Mouse (Mus musculus) hindbrain, postnatal 0 days (tissue): ENCODE data around the gene Gm42421. TPM values are rescaled to one million over a fixed set of nuclear protein-coding genes. Genes with fewer than 3 reads are reported as not detected.

Source experiments
- ATAC-seq: fragments of 200-750 bp; cut with Nextera tagmentation; 2 replicates; pipeline ENCODE4 v1.8.0; 2017; ENCODE audit warnings: mild to moderate bottlenecking, moderate TSS enrichment, moderate library complexity
- DNase-seq: peaks from one replicate; pipeline ENCODE4 v3.0.0-alpha.2; 2015; ENCODE audit warnings: low spot score
- H3K27ac ChIP-seq: fragments of 300-500 bp; sonication (generic); 2 replicates; pipeline ENCODE4 v1.5.1; 2014; ENCODE audit warnings: mild to moderate bottlenecking
- H3K27me3 ChIP-seq: fragments of 300-500 bp; sonication (generic); 2 replicates; pipeline ENCODE4 v1.6.1; 2014; ENCODE audit warnings: low read length, mixed read lengths; ENCODE audit not compliant: insufficient read depth
- H3K36me3 ChIP-seq: fragments of 300-500 bp; sonication (generic); 2 replicates; pipeline ENCODE4 v1.6.1; 2014; ENCODE audit warnings: low read length, mixed read lengths; ENCODE audit not compliant: insufficient read depth
- H3K4me1 ChIP-seq: fragments of 300-500 bp; sonication (generic); 2 replicates; pipeline ENCODE4 v1.6.1; 2014; ENCODE audit warnings: antibody characterized with exemption, low read length, mixed read lengths; ENCODE audit not compliant: insufficient read depth
- H3K4me2 ChIP-seq: fragments of 300-500 bp; sonication (generic); 2 replicates; pipeline ENCODE4 v1.6.1; 2014; ENCODE audit warnings: low read depth, mild to moderate bottlenecking, low read length, moderate library complexity, mixed read lengths
- H3K4me3 ChIP-seq: fragments of 300-500 bp; sonication (generic); 2 replicates; pipeline ENCODE4 v1.5.1; 2014; ENCODE audit warnings: low read length
- H3K9ac ChIP-seq: fragments of 300-500 bp; sonication (generic); replicated peaks from 2 replicates; pipeline ENCODE4 v1.6.1; 2014; ENCODE audit warnings: mild to moderate bottlenecking, low read length, moderate library complexity, mixed read lengths
- H3K9me3 ChIP-seq: fragments of 300-500 bp; sonication (generic); 2 replicates; pipeline ENCODE4 v1.6.1; 2016; ENCODE audit warnings: low read length, mixed read lengths
- CTCF ChIP-seq: IDR thresholded peaks from 2 replicates; pipeline ENCODE4 v1.5.1; 2016; ENCODE audit warnings: antibody characterized with exemption, control low read depth, low read depth
- WGBS: fragments of 180-500 bp; shearing (Covaris S2); extraction: QIAGEN DNeasy Blood & Tissue Kit; methylation state at CpG from one replicate; pipeline ENCODE4 v1.1.7; 2014; 5-methylcytosine and 5-hydroxymethylcytosine counted together
- polyA plus RNA-seq: library from polyadenylated mRNA; unstranded; fragments of >200 nt; fragmentation: Nextera tagmentation; extraction: Ambion mirVana; gene quantifications from 2 replicates; pipeline ENCODE4 v1.2.1, GENCODE M21; 2015
- total RNA-seq: library from RNA; depleted of rRNA; stranded (reverse); fragments of >200 nt; gene quantifications from 2 replicates; pipeline ENCODE4 v1.2.3, GENCODE M21; 2014

The Gm42421 gene
- total and polyA plus RNA-seq, 2 experiments from 2014 or later = 0.99 to 1.5 TPM

DNA sequence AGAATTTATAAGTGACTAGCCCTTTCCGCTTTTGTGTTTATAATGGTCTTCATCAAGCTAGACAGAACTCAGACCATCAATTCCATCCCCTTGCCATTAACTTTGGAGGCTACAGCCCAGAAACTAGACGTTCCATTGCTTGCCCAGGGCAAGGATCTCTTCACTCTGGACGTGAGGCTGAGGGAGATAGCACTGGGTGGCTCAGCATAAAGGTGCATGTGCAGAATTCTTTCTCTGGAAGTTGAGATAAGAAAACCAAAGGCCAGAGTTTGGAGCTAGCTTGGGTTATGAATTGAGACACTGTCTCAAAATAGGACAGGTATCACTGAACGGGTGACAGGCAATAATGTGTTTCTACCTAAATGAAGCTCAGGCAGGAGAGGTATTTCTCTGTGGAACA is 24.2 kb upstream of the Gm42421 start:
- WGBS = 93% methylated on average over 4 of the region's 4 CpGs
- no peaks in the 10 kb centered on the region for H3K9me3 ChIP-seq
- H3K9ac ChIP-seq = no peak overlapping the region
- H3K4me2 ChIP-seq = no peak overlapping the region
- H3K4me3 ChIP-seq = no peak overlapping the region
- no peak for TF ChIP-seq CTCF
- no peak overlapping the region for H3K27ac ChIP-seq
- no peaks in the 10 kb centered on the region for H3K27me3 ChIP-seq
- peaks cover 57% of the 10 kb centered on the region for H3K36me3 ChIP-seq
- H3K4me1 ChIP-seq = no peaks in the 10 kb centered on the region; the same call in 1 of the 2 replicates
- DNase-seq (no peak), ATAC-seq (no peak)

DNA sequence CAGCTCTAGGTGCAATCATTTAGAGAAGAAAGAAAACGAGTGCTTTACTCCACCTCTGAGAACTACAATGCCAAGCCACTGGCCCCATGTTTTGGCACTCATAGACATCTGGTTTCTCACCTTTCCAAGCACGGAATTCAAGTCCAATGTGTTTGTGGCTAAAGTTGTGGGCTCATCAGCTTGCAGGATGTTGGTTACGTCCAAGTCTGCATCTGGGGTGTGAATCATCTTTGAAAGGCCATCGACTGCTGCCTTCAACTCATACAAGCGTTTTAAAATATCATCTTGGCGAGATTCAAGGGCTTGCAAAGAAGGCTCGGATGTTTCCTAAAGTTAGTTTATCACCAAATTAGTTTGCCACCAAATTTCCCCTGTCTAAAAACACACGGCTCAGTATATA is 21.5 kb upstream of the Gm42421 start:
- no peaks in the 10 kb centered on the region for H3K9me3 ChIP-seq
- H3K36me3 ChIP-seq = peaks cover 39% of the 10 kb centered on the region
- peaks cover 7% of the 10 kb centered on the region; the same call in 1 of the 2 replicates for H3K4me1 ChIP-seq
- H3K4me3 ChIP-seq = no peak overlapping the region
- no peaks in the 10 kb centered on the region for H3K27me3 ChIP-seq
- no peak overlapping the region for H3K4me2 ChIP-seq
- DNase-seq (no peak), ATAC-seq (no peak)
- no peak overlapping the region for H3K9ac ChIP-seq
- TF ChIP-seq CTCF = no peak
- 91% methylated on average over 8 of the region's 8 CpGs for WGBS
- H3K27ac ChIP-seq = no peak overlapping the region

DNA sequence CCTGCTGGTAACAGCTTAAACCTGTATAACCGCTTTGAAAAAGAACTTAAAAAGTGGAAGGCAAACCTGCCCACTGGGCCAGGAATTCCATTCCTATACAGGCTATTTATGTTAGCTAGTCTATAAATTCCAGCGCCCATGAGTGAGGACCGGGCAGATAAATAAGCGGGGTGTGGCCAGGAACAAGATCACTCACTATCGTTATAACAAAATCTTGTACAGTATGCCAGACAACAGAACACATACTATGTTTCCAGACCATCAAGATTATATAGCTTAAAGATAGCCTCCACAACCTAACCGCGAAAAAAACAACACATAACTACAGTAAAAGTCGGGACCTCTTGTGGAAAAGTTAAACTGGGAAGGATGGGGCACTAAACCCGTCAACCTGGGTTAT is 19.0 kb upstream of the Gm42421 start:
- TF ChIP-seq CTCF = no peak

DNA sequence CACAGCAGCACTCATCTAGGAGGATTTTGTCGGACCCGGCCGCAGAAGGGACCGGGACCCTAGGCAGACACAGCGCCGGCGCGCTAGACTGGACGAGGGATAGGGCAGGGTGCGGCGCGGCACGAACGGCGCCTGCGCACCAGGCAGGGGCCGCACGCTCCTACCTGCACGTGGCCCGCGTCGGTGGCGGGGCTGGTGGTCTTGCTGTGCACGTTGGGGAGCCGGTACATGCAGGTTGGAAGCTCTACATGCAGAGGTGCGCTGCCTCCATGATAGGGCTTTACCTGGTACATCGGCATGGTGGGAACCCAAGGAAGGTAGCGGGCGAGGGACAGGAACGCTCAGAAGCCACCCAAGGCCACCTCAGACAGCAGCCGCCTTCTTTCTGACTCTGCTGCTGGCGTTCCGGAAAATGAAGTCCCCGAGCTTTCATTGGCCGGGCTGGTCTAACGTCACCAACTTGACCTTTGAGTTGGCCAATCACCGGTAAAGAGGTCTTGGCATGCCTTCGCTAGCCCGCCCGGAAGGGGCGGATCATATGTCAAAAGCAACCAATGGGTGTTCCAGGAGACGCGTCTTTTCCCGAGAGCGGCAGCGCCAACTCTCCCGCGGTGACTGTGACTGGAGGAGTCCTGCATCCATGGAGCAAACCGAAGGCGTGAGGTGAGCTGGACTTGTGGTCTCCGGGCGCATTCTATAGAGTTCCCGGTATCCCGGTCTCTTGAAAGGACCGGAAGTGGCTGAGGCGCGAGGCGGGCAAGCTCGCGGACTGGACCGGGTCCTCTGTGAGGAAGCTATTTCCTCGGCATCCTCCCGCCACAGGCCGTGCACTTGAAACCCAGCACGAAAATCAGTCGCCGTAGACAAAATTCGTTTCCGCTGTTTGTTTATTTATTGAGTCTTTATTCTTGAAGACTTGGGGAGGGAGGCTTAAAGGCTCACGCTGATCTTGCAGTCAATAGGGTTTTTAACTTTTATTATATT is 18.3 kb upstream of the Gm42421 start, which contains the start of the genes Aimp2 and Pms2:
Gene Aimp2, minus strand, starts transcription at position 431 of the 984 bp plus-strand sequence.
Gene Pms2, plus strand, starts transcription at position 548 of the 984 bp plus-strand sequence.
- H3K27ac ChIP-seq = peak within 1 kb of the TSS; percentile 85
- no peaks in the 10 kb centered on the region for H3K27me3 ChIP-seq
- H3K4me1 ChIP-seq = peaks cover 7% of the 10 kb centered on the region; the same call in 1 of the 2 replicates
- peak; percentile 99 for DNase-seq
- peak within 1 kb of the TSS; percentile 55 for H3K9ac ChIP-seq
- H3K4me3 ChIP-seq = peak within 1 kb of the TSS; percentile 58
- peak within 1 kb of the TSS; percentile 68 for H3K4me2 ChIP-seq
- ATAC-seq = peak; percentile 100
- TF ChIP-seq CTCF = no peak
- peaks cover 9% of the 10 kb centered on the region; the same call in 1 of the 2 replicates for H3K36me3 ChIP-seq
- no peaks in the 10 kb centered on the region for H3K9me3 ChIP-seq
- under 1% methylated on average over 70 of the region's 70 CpGs for WGBS

More for the DNA sequence above, 19.0 kb upstream of the Gm42421 start:
- peak overlapping the region; percentile 58 for H3K4me3 ChIP-seq
- peaks cover 16% of the 10 kb centered on the region; the same call in 1 of the 2 replicates for H3K36me3 ChIP-seq
- DNase-seq (no peak), ATAC-seq (no peak)
- peak overlapping the region; percentile 55 for H3K9ac ChIP-seq
- WGBS = 3% methylated on average over 9 of the region's 9 CpGs
- H3K4me2 ChIP-seq = peak overlapping the region; percentile 68
- peaks cover 7% of the 10 kb centered on the region; the same call in 1 of the 2 replicates for H3K4me1 ChIP-seq
- peak overlapping the region; percentile 85 for H3K27ac ChIP-seq
- H3K9me3 ChIP-seq = no peaks in the 10 kb centered on the region
- no peaks in the 10 kb centered on the region for H3K27me3 ChIP-seq

DNA sequence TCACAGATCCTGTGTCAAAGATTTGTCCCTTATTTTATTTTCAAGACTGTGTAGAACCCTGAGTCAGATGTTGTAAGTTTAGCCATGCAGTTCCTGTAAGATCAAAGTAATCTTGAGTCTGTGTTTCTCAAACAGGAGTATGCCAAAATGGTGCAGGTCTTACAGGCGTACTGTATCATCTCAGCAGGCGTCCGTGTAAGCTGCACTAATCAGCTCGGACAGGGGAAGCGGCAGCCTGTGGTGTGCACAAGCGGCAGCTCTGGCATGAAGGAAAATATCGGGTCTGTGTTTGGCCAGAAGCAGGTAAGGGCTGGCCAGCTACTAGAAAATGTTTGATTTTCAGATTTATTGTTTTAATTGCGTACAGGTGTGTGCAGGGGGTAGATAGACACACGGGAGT is 11.8 kb upstream of the Gm42421 start:
- H3K9ac ChIP-seq = no peak overlapping the region
- TF ChIP-seq CTCF = no peak
- no peaks in the 10 kb centered on the region for H3K4me1 ChIP-seq
- no peak overlapping the region for H3K27ac ChIP-seq
- peaks cover 25% of the 10 kb centered on the region for H3K36me3 ChIP-seq
- DNase-seq (no peak), ATAC-seq (no peak)
- H3K4me2 ChIP-seq = no peak overlapping the region
- no peaks in the 10 kb centered on the region for H3K27me3 ChIP-seq
- WGBS = 83% methylated on average over 9 of the region's 9 CpGs
- H3K4me3 ChIP-seq = no peak overlapping the region
- H3K9me3 ChIP-seq = no peaks in the 10 kb centered on the region

DNA sequence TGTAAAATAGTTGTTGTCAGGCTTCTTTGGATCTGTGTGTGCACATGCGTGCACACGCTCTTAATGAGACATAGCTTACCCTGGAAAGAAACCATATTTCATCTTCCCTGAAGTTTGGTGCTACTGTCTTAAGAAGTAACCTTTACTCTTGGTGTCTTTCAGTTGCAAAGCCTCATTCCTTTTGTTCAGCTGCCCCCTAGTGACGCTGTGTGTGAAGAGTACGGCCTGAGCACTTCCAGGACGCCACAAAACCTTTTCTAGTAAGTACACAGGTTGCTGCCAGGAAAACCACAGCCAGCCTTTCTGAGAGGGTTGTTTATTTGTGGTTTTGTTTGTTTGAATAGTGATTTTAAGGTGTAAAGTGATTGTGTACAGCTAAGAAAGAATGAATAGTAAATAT is 10.6 kb upstream of the Gm42421 start:
- Histone ChIP-seq H3K36me3 (peaks cover 30% of the 10 kb centered on the region), H3K27me3 (no peaks in the 10 kb centered on the region), H3K9ac (no peak overlapping the region), H3K9me3 (no peaks in the 10 kb centered on the region), H3K4me1 (no peaks in the 10 kb centered on the region), H3K4me3 (no peak overlapping the region), H3K4me2 (no peak overlapping the region), H3K27ac (no peak overlapping the region)
- ATAC-seq (no peak), DNase-seq (peak; percentile 58)
- 44% methylated on average over 5 of the region's 5 CpGs for WGBS
- peak; percentile 66 for TF ChIP-seq CTCF
